Mouse (Mus musculus) liver, embryonic 13.5 days (tissue): ENCODE data around the gene Ftsj3. TPM values are rescaled to one million over a fixed set of nuclear protein-coding genes. Genes with fewer than 3 reads are reported as not detected.

ENCODE experiments used
- ATAC-seq: fragments of 200-750 bp; cut with Nextera tagmentation; 2 replicates; pipeline ENCODE4 v1.8.0; 2017; ENCODE audit warnings: low read depth, mild to moderate bottlenecking, moderate number of reproducible peaks, moderate library complexity
- DNase-seq: peaks from one replicate; pipeline ENCODE4 v3.0.0; 2022
- H3K27ac ChIP-seq: fragments of 300-500 bp; sonication (generic); 2 replicates; pipeline ENCODE4 v1.5.1; 2015; ENCODE audit warnings: moderate library complexity, mild to moderate bottlenecking, inconsistent platforms
- H3K27me3 ChIP-seq: fragments of 300-500 bp; sonication (generic); 2 replicates; pipeline ENCODE4 v1.6.1; 2015; ENCODE audit warnings: mild to moderate bottlenecking, inconsistent platforms
- H3K36me3 ChIP-seq: fragments of 300-500 bp; sonication (generic); 2 replicates; pipeline ENCODE4 v1.6.1; 2015; ENCODE audit warnings: mild to moderate bottlenecking, inconsistent platforms
- H3K4me1 ChIP-seq: fragments of 300-500 bp; sonication (generic); replicated peaks from 2 replicates; pipeline ENCODE4 v1.6.1; 2015; ENCODE audit warnings: inconsistent platforms
- H3K4me2 ChIP-seq: fragments of 300-500 bp; sonication (generic); 2 replicates; pipeline ENCODE4 v1.6.1; 2015; ENCODE audit warnings: inconsistent platforms, mild to moderate bottlenecking, moderate library complexity
- H3K4me3 ChIP-seq: fragments of 300-500 bp; sonication (generic); replicated peaks from 2 replicates; pipeline ENCODE4 v1.5.1; 2015; ENCODE audit warnings: mild to moderate bottlenecking, inconsistent platforms
- H3K9ac ChIP-seq: fragments of 300-500 bp; sonication (generic); 2 replicates; pipeline ENCODE4 v1.6.1; 2015; ENCODE audit warnings: mild to moderate bottlenecking, inconsistent platforms
- H3K9me3 ChIP-seq: fragments of 300-500 bp; sonication (generic); replicated peaks from 2 replicates; pipeline ENCODE4 v1.6.1; 2016; ENCODE audit warnings: inconsistent platforms
- WGBS: fragments of 180-500 bp; shearing (Covaris S2); methylation state at CpG from one replicate; pipeline ENCODE4 v1.1.7; 2015; ENCODE audit not compliant: insufficient replicate concordance; 5-methylcytosine and 5-hydroxymethylcytosine counted together
- polyA plus RNA-seq: library from polyadenylated mRNA; unstranded; fragments of >200 nt; fragmentation: Nextera tagmentation; extraction: Ambion mirVana; gene quantifications from 2 replicates; pipeline ENCODE4 v1.2.1, GENCODE M21; 2015

Ftsj3 gene
- polyA plus RNA-seq, 1 experiment from 2014 or later: 55.4 TPM

GRCm38 (mm10) chr11:106268326-106269059 lies 12.6 kb upstream of the Ftsj3 start:
- peak overlapping the region; percentile 70; the same call in 1 of the 2 replicates for H3K27ac ChIP-seq
- no peaks in the 10 kb centered on the region for H3K27me3 ChIP-seq
- H3K4me2 ChIP-seq: peak overlapping the region; percentile 26; the same call in 1 of the 2 replicates
- no peak for ATAC-seq
- H3K9ac ChIP-seq: peak overlapping the region; percentile 46; the same call in 1 of the 2 replicates
- no peaks in the 10 kb centered on the region for H3K9me3 ChIP-seq
- H3K4me1 ChIP-seq: peaks cover 49% of the 10 kb centered on the region
- no peak for DNase-seq
- WGBS: 61% methylated on average over 8 of the region's 8 CpGs
- no peak overlapping the region for H3K4me3 ChIP-seq
- H3K36me3 ChIP-seq: peaks cover 49% of the 10 kb centered on the region

- Histone ChIP-seq H3K9me3 (no peaks in the 10 kb centered on the region), H3K4me2 (peak overlapping the region; percentile 26; the same call in 1 of the 2 replicates), H3K36me3 (peaks cover 55% of the 10 kb centered on the region), H3K9ac (no peak overlapping the region), H3K4me1 (peaks cover 46% of the 10 kb centered on the region), H3K27ac (0 out of 2 replicates have a peak overlapping the region, but pooled peaks have one; percentile 70), H3K27me3 (no peaks in the 10 kb centered on the region), H3K4me3 (no peak overlapping the region)
- DNase-seq (no peak), ATAC-seq (no peak)
- 92% methylated on average over 5 of the region's 5 CpGs for WGBS
Measured at GRCm38 (mm10) chr11:106267871-106268270, 12.0 kb upstream of the Ftsj3 start.

- ATAC-seq (no peak), DNase-seq (no peak)
- WGBS: 77% methylated on average over 15 of the region's 15 CpGs
- H3K9ac ChIP-seq: no peak overlapping the region
- no peak overlapping the region for H3K4me2 ChIP-seq
- no peak overlapping the region for H3K4me3 ChIP-seq
- H3K27me3 ChIP-seq: no peaks in the 10 kb centered on the region
- no peaks in the 10 kb centered on the region for H3K9me3 ChIP-seq
- peaks cover 46% of the 10 kb centered on the region for H3K4me1 ChIP-seq
- peaks cover 60% of the 10 kb centered on the region for H3K36me3 ChIP-seq
- no peak overlapping the region for H3K27ac ChIP-seq
Measured at GRCm38 (mm10) chr11:106267311-106267852, 11.5 kb upstream of the Ftsj3 start.

GRCm38 (mm10) chr11:106266431-106266830 lies 10.6 kb upstream of the Ftsj3 start:
- H3K4me3 ChIP-seq: no peak overlapping the region
- no peak overlapping the region for H3K9ac ChIP-seq
- H3K9me3 ChIP-seq: no peaks in the 10 kb centered on the region
- DNase-seq: no peak
- H3K27me3 ChIP-seq: no peaks in the 10 kb centered on the region
- ATAC-seq: no peak
- H3K4me1 ChIP-seq: peaks cover 41% of the 10 kb centered on the region
- 89% methylated on average over 10 of the region's 10 CpGs for WGBS
- peaks cover 69% of the 10 kb centered on the region for H3K36me3 ChIP-seq
- no peak overlapping the region for H3K4me2 ChIP-seq
- no peak overlapping the region for H3K27ac ChIP-seq

- DNase-seq: no peak
- H3K9me3 ChIP-seq: no peaks in the 10 kb centered on the region
- H3K4me3 ChIP-seq: no peak overlapping the region
- whole genome bisulfite sequencing: 70% methylated on average over 4 of the region's 4 CpGs
- H3K4me2 ChIP-seq: no peak overlapping the region
- peaks cover 78% of the 10 kb centered on the region for H3K36me3 ChIP-seq
- H3K27ac ChIP-seq: no peak overlapping the region
- H3K9ac ChIP-seq: no peak overlapping the region
- ATAC-seq: no peak
- peaks cover 32% of the 10 kb centered on the region for H3K4me1 ChIP-seq
- H3K27me3 ChIP-seq: no peaks in the 10 kb centered on the region
Measured at GRCm38 (mm10) chr11:106265570-106265969, 9.7 kb upstream of the Ftsj3 start.

- ATAC-seq (no peak), DNase-seq (no peak)
- no peak overlapping the region for H3K4me2 ChIP-seq
- no peak overlapping the region for H3K9ac ChIP-seq
- H3K9me3 ChIP-seq: no peaks in the 10 kb centered on the region
- WGBS: 85% methylated on average over 15 of the region's 15 CpGs
- no peaks in the 10 kb centered on the region for H3K27me3 ChIP-seq
- no peak overlapping the region for H3K27ac ChIP-seq
- H3K4me1 ChIP-seq: peaks cover 26% of the 10 kb centered on the region
- H3K4me3 ChIP-seq: no peak overlapping the region
- peaks cover 79% of the 10 kb centered on the region for H3K36me3 ChIP-seq
Measured at GRCm38 (mm10) chr11:106264988-106265387, 9.1 kb upstream of the Ftsj3 start.

GRCm38 (mm10) chr11:106263963-106264362 lies 8.1 kb upstream of the Ftsj3 start:
- Histone ChIP-seq H3K9me3 (no peaks in the 10 kb centered on the region), H3K4me2 (no peak overlapping the region), H3K27ac (no peak overlapping the region), H3K27me3 (no peaks in the 10 kb centered on the region), H3K9ac (no peak overlapping the region), H3K36me3 (peaks cover 85% of the 10 kb centered on the region), H3K4me1 (peaks cover 19% of the 10 kb centered on the region), H3K4me3 (no peak overlapping the region)
- no peak for DNase-seq
- WGBS: 82% methylated on average over 9 of the region's 9 CpGs
- no peak for ATAC-seq

- H3K27me3 ChIP-seq: no peaks in the 10 kb centered on the region
- WGBS: 83% methylated on average over 14 of the region's 14 CpGs
- H3K9ac ChIP-seq: no peak overlapping the region
- no peaks in the 10 kb centered on the region for H3K9me3 ChIP-seq
- H3K4me1 ChIP-seq: peaks cover 20% of the 10 kb centered on the region
- DNase-seq: no peak
- H3K27ac ChIP-seq: no peak overlapping the region
- no peak for ATAC-seq
- H3K4me2 ChIP-seq: no peak overlapping the region
- H3K36me3 ChIP-seq: peaks cover 81% of the 10 kb centered on the region
- H3K4me3 ChIP-seq: no peak overlapping the region
Measured at GRCm38 (mm10) chr11:106260826-106261450, 5.1 kb upstream of the Ftsj3 start.

GRCm38 (mm10) chr11:106256775-106257174 lies 896 bp upstream of the Ftsj3 start:
- Histone ChIP-seq H3K9ac (peak overlapping the region; percentile 78), H3K4me1 (peaks cover 39% of the 10 kb centered on the region), H3K9me3 (no peaks in the 10 kb centered on the region), H3K4me2 (peak overlapping the region; percentile 95), H3K27ac (peak overlapping the region; percentile 78), H3K27me3 (no peaks in the 10 kb centered on the region), H3K36me3 (peaks cover 66% of the 10 kb centered on the region), H3K4me3 (peak overlapping the region; percentile 79)
- WGBS: 48% methylated on average over 5 of the region's 5 CpGs
- DNase-seq (no peak), ATAC-seq (no peak)

- 1% methylated on average over 22 of the region's 22 CpGs for WGBS
- no peak for DNase-seq
Measured at GRCm38 (mm10) chr11:106255174-106255573, 705 bp downstream of the Ftsj3 start.

GRCm38 (mm10) chr11:106254767-106255166 lies 1.1 kb downstream of the Ftsj3 start:
- DNase-seq: no peak
- WGBS: 8% methylated on average over 2 of the region's 2 CpGs
- Histone ChIP-seq H3K27me3 (no peaks in the 10 kb centered on the region), H3K27ac (peak overlapping the region; percentile 55; the same call in 1 of the 2 replicates), H3K4me2 (peak overlapping the region; percentile 95), H3K9me3 (no peaks in the 10 kb centered on the region), H3K9ac (peak overlapping the region; percentile 78), H3K36me3 (peaks cover 69% of the 10 kb centered on the region), H3K4me1 (peaks cover 39% of the 10 kb centered on the region), H3K4me3 (peak overlapping the region; percentile 79)
- no peak for ATAC-seq

More at GRCm38 (mm10) chr11:106255174-106255573, 705 bp downstream of the Ftsj3 start:
- H3K4me1 ChIP-seq: peaks cover 39% of the 10 kb centered on the region
- H3K36me3 ChIP-seq: peaks cover 67% of the 10 kb centered on the region
- peak overlapping the region; percentile 79 for H3K4me3 ChIP-seq
- 0 out of 2 replicates have a peak, but pooled peaks have one; percentile 0 for ATAC-seq
- no peaks in the 10 kb centered on the region for H3K9me3 ChIP-seq
- H3K4me2 ChIP-seq: peak overlapping the region; percentile 95
- H3K9ac ChIP-seq: peak overlapping the region; percentile 78
- H3K27ac ChIP-seq: peak overlapping the region; percentile 55
- no peaks in the 10 kb centered on the region for H3K27me3 ChIP-seq
